ENCODE assay signal across 8 mouse cellular contexts in genomic region chr16:38131756-38132155, GRCm38 (mm10). TPM values are rescaled to one million over a fixed set of nuclear protein-coding genes. Genes with fewer than 3 reads are reported as not detected.
DNase-seq lines count a peak whose midpoint lies in the region; ATAC-seq lines count a peak whose summit lies in the region.

No protein-coding gene starts in this region.

- no peak for ATAC-seq in forebrain, embryonic 13.5 days
- ATAC-seq in forebrain, embryonic 12.5 days (ENCODE audit: low FRiP score), result no peak
- ATAC-seq in granulocyte monocyte progenitor cell, adult 5-6 weeks (replicated peaks; ENCODE audit: poor library complexity, severe bottlenecking), result peak; percentile 97

- peak overlapping the region; percentile 22; the same call in 1 of the 2 replicates for H3K9ac ChIP-seq in forebrain, embryonic 13.5 days
- H3K9ac ChIP-seq in forebrain, embryonic 12.5 days, result no peak overlapping the region

- 42% methylated on average over 9 of the region's 9 CpGs for WGBS in forebrain, embryonic 13.5 days
- 44% methylated on average over 9 of the region's 9 CpGs for WGBS in forebrain, embryonic 12.5 days

- no peaks in the 10 kb centered on the region for H3K9me3 ChIP-seq in forebrain, embryonic 13.5 days (replicated peaks)
- H3K9me3 ChIP-seq in forebrain, embryonic 12.5 days, result no peaks in the 10 kb centered on the region
- H3K9me3 ChIP-seq in megakaryocyte, embryonic 14.5 days, result no peaks in the 10 kb centered on the region

- no peaks in the 10 kb centered on the region for H3K27me3 ChIP-seq in forebrain, embryonic 13.5 days
- no peaks in the 10 kb centered on the region for H3K27me3 ChIP-seq in forebrain, embryonic 12.5 days
- H3K27me3 ChIP-seq in megakaryocyte, embryonic 14.5 days (replicated peaks), result no peaks in the 10 kb centered on the region

- 0 out of 2 replicates have a peak overlapping the region, but pooled peaks have one; percentile 5 for H3K27ac ChIP-seq in forebrain, embryonic 13.5 days
- H3K27ac ChIP-seq in forebrain, embryonic 12.5 days, result no peak overlapping the region

- peak; percentile 44 to 55 for DNase-seq in CD8-positive naive resting alpha-beta T cell, adult 2 months (ENCODE audit: low read depth in 2 of 2, low spot score in 2 of 2)
- DNase-seq in kidney, postnatal 14 days, result peak; percentile 18
- peak; percentile 66 for DNase-seq in thymus, postnatal 4 days
- no peak for DNase-seq in right cerebral cortex, postnatal 36 days (ENCODE audit: low spot score in 2 of 2)

- no peak overlapping the region for H3K4me3 ChIP-seq in forebrain, embryonic 13.5 days
- H3K4me3 ChIP-seq in forebrain, embryonic 12.5 days (replicated peaks), result no peak overlapping the region
- H3K4me3 ChIP-seq in megakaryocyte, embryonic 14.5 days (replicated peaks), result peak overlapping the region; percentile 89

- H3K4me2 ChIP-seq in forebrain, embryonic 13.5 days, result no peak overlapping the region
- no peak overlapping the region for H3K4me2 ChIP-seq in forebrain, embryonic 12.5 days

- no peaks in the 10 kb centered on the region; the same call in 1 of the 2 replicates for H3K36me3 ChIP-seq in forebrain, embryonic 13.5 days (ENCODE audit: poor library complexity, severe bottlenecking)
- H3K36me3 ChIP-seq in forebrain, embryonic 12.5 days (replicated peaks), result no peaks in the 10 kb centered on the region
- H3K36me3 ChIP-seq in megakaryocyte, embryonic 14.5 days (replicated peaks; ENCODE audit: low read length), result peaks cover 18% of the 10 kb centered on the region

- H3K4me1 ChIP-seq in forebrain, embryonic 13.5 days, result peaks cover 59% of the 10 kb centered on the region
- H3K4me1 ChIP-seq in forebrain, embryonic 12.5 days, result peaks cover 54% of the 10 kb centered on the region
- H3K4me1 ChIP-seq in megakaryocyte, embryonic 14.5 days, result peaks cover 86% of the 10 kb centered on the region

RNA-seq across cellular contexts. Expression of gene Gsk3b, which starts 43.0 kb away (rescaled TPM):
- polyA plus RNA-seq in forebrain, embryonic 13.5 days (2015; fragmentation: Nextera tagmentation; extraction: Ambion mirVana), result 140 and 143 TPM in 2 replicates
- 116 and 129 TPM in 2 replicates for polyA plus RNA-seq in forebrain, embryonic 12.5 days (2016; fragmentation: Nextera tagmentation; extraction: Ambion mirVana)
- total RNA-seq in granulocyte monocyte progenitor cell, adult 5-6 weeks (2014; fragmentation: Nextera tagmentation), result 46.8 and 50.9 TPM in 2 replicates
- 20.0 and 25.5 TPM in 2 replicates for total RNA-seq in granulocyte monocyte progenitor cell, adult 5-6 weeks (2017)
- 5.8 and 14.0 TPM in 2 replicates for polyA plus RNA-seq in megakaryocyte, embryonic 14.5 days (2012; ENCODE audit: insufficient read depth, low replicate concordance)

Comparison
In these comparisons a context has a peak if more than half of its experiments do, and no peak if none do; other contexts are left out.
1. DNase-seq: peak in CD8-positive naive resting alpha-beta T cell, adult 2 months (2 of 2), kidney, postnatal 14 days (single experiment) and thymus, postnatal 4 days (single experiment); none in right cerebral cortex, postnatal 36 days (0 of 2).